ENCODE assay signal across 9 mouse cellular contexts in genomic region chr2:156460470-156460869, GRCm38 (mm10). TPM values are rescaled to one million over a fixed set of nuclear protein-coding genes. Genes with fewer than 3 reads are reported as not detected.
DNase-seq lines count a peak whose midpoint lies in the region; ATAC-seq lines count a peak whose summit lies in the region.
"Had no signal": no experiment of that assay in that cellular context is flagged by ENCODE, and none has a peak within 500 bp of the region (broad histone marks: within the 10 kb centered on the region; RNA-seq: fewer than 3 reads in every experiment).

No protein-coding gene starts in this region.

- H3K4me1 ChIP-seq in forebrain, embryonic 15.5 days: peaks cover 26% of the 10 kb centered on the region
- H3K4me1 ChIP-seq: liver, embryonic 13.5 days had no signal

- peak overlapping the region; percentile 32 for H3K27ac ChIP-seq in forebrain, embryonic 15.5 days (replicated peaks)
- H3K27ac ChIP-seq: liver, embryonic 13.5 days had no signal

- peak; percentile 80 to 93 for DNase-seq in adrenal gland, adult (ENCODE audit: inconsistent age in 2 of 2, low spot score in 1 of 2)
- DNase-seq in adrenal gland, postnatal 4 days (ENCODE audit: low spot score in 2 of 2): no peak
- peak; percentile 41 for DNase-seq in ovary, adult 18-20 months (ENCODE audit: low spot score)
- DNase-seq in ovary, postnatal 10 days (ENCODE audit: low spot score): no peak
- DNase-seq in layer of hippocampus, adult 18-20 months (ENCODE audit: low spot score in 2 of 2): peak; percentile 66 to 86
- peak; percentile 43 to 61 for DNase-seq in lung, postnatal 4 days
- DNase-seq: liver, embryonic 13.5 days had no signal

- no peak overlapping the region for H3K9ac ChIP-seq in forebrain, embryonic 15.5 days (replicated peaks)
- H3K9ac ChIP-seq: liver, embryonic 13.5 days had no signal

- H3K4me3 ChIP-seq in forebrain, embryonic 15.5 days: no peak overlapping the region
- H3K4me3 ChIP-seq: liver, embryonic 13.5 days had no signal

- H3K4me2 ChIP-seq in forebrain, embryonic 15.5 days (replicated peaks): no peak overlapping the region; the same call in 1 of the 2 replicates
- H3K4me2 ChIP-seq: liver, embryonic 13.5 days had no signal

- no peaks in the 10 kb centered on the region for H3K27me3 ChIP-seq in forebrain, embryonic 15.5 days
- H3K27me3 ChIP-seq: liver, embryonic 13.5 days had no signal

- 15% methylated on average over 14 of the region's 14 CpGs for WGBS in forebrain, embryonic 15.5 days

- ATAC-seq in forebrain, embryonic 15.5 days (replicated peaks): no peak
- ATAC-seq in CD4-positive, CD25-positive, alpha-beta regulatory T cell, adult 4 months: no peak

- no peaks in the 10 kb centered on the region for H3K9me3 ChIP-seq in forebrain, embryonic 15.5 days
- H3K9me3 ChIP-seq: liver, embryonic 13.5 days had no signal

- H3K36me3 ChIP-seq in forebrain, embryonic 15.5 days: no peaks in the 10 kb centered on the region
- H3K36me3 ChIP-seq: liver, embryonic 13.5 days had no signal

RNA-seq across cellular contexts. Expression of gene Epb41l1, which starts 39.8 kb away (rescaled TPM):
- total RNA-seq in adrenal gland, postnatal 4 days (2021): 10 to 100 TPM; 54.3 to 56.1 TPM
- polyA plus RNA-seq in forebrain, embryonic 15.5 days (2015; fragmentation: Nextera tagmentation; extraction: Ambion mirVana): 11.2 and 11.4 TPM in 2 replicates
- 100 to 1,000 TPM; 338 to 343 TPM for total RNA-seq in layer of hippocampus, adult 18-20 months (2021)
- under 1 TPM in 1 of 2 experiments, not detected in 1; 0.24 TPM for polyA plus RNA-seq in CD4-positive, CD25-positive, alpha-beta regulatory T cell, adult 4 months (2017; shearing (Covaris generic))

Comparison
In these comparisons a context has a peak if more than half of its experiments do, and no peak if none do; other contexts are left out.
1. DNase-seq: peak in adrenal gland, adult (2 of 2), ovary, adult 18-20 months (single experiment), layer of hippocampus, adult 18-20 months (2 of 2) and lung, postnatal 4 days (2 of 2); none in adrenal gland, postnatal 4 days (0 of 2) and ovary, postnatal 10 days (single experiment).
2. RNA of gene Epb41l1, which starts 39.8 kb away (total RNA-seq): 338 to 343 TPM in layer of hippocampus, adult 18-20 months; 54.3 to 56.1 TPM in adrenal gland, postnatal 4 days; every median in the first group is over 4 times any median in the second.